Mouse (Mus musculus) liver, embryonic 15.5 days (tissue): Measurements from ENCODE around the gene Nek8. TPM values are rescaled to one million over a fixed set of nuclear protein-coding genes. Genes with fewer than 3 reads are reported as not detected.

Experiments used
- ATAC-seq: fragments of 200-750 bp; cut with Nextera tagmentation; 2 replicates; pipeline ENCODE4 v1.8.0; 2017; ENCODE audit warnings: moderate number of reproducible peaks, mild to moderate bottlenecking, moderate library complexity; ENCODE audit not compliant: insufficient read depth
- H3K27ac ChIP-seq: fragments of 300-500 bp; sonication (generic); replicated peaks from 2 replicates; pipeline ENCODE4 v1.5.1; 2015; ENCODE audit warnings: mild to moderate bottlenecking, inconsistent platforms
- H3K27me3 ChIP-seq: fragments of 300-500 bp; sonication (generic); 2 replicates; pipeline ENCODE4 v1.6.1; 2015; ENCODE audit warnings: mild to moderate bottlenecking, inconsistent platforms
- H3K36me3 ChIP-seq: fragments of 300-500 bp; sonication (generic); replicated peaks from 2 replicates; pipeline ENCODE4 v1.6.1; 2015; ENCODE audit warnings: moderate library complexity, mild to moderate bottlenecking, inconsistent platforms
- H3K4me1 ChIP-seq: fragments of 300-500 bp; sonication (generic); replicated peaks from 2 replicates; pipeline ENCODE4 v1.6.1; 2015; ENCODE audit warnings: inconsistent platforms
- H3K4me2 ChIP-seq: fragments of 300-500 bp; sonication (generic); 2 replicates; pipeline ENCODE4 v1.6.1; 2015; ENCODE audit warnings: moderate library complexity, mild to moderate bottlenecking, inconsistent platforms
- H3K4me3 ChIP-seq: fragments of 300-500 bp; sonication (generic); replicated peaks from 2 replicates; pipeline ENCODE4 v1.5.1; 2015; ENCODE audit warnings: mild to moderate bottlenecking, inconsistent platforms
- H3K9ac ChIP-seq: fragments of 300-500 bp; sonication (generic); 2 replicates; pipeline ENCODE4 v1.6.1; 2015; ENCODE audit warnings: moderate library complexity, mild to moderate bottlenecking, inconsistent platforms
- H3K9me3 ChIP-seq: fragments of 300-500 bp; sonication (generic); replicated peaks from 2 replicates; pipeline ENCODE4 v1.6.1; 2016; ENCODE audit warnings: inconsistent platforms
- WGBS: fragments of 180-500 bp; shearing (Covaris S2); methylation state at CpG from one replicate; pipeline ENCODE4 v1.1.7; 2015; ENCODE audit warnings: mixed read lengths; ENCODE audit not compliant: insufficient replicate concordance; 5-methylcytosine and 5-hydroxymethylcytosine counted together
- polyA plus RNA-seq: library from polyadenylated mRNA; unstranded; fragments of >200 nt; fragmentation: Nextera tagmentation; extraction: Ambion mirVana; gene quantifications from 2 replicates; pipeline ENCODE4 v1.2.1, GENCODE M21; 2015

Nek8 gene
- 8.1 and 11.4 TPM in 2 replicates for polyA plus RNA-seq

DNA sequence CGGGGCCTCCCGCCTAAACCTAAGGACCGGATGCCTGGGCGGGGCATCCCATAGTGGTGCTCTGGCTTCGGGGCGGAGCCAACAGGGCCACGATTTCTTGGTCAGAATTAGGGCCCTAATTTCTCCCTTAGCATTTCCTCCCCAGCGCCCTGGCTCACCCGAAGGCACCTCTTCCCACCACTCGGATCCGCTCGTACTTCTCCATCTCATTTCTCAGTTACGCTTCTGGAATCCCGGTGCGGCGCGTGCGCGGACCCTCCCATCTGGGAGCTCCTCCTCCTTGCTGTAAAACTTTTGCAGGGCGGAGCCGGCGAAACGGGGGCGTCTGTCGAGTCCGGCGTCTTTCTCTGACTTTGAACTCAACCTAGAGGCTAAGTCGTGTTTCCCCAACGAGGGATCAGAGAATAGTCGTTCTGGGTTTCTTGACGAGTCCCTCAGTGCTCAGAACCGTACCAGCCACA is at the start of gene Nek8, which contains the start of gene Tlcd1:
TSS of gene Nek8 (minus strand) at position 274 of the 461 bp plus-strand sequence.
TSS of gene Tlcd1 (plus strand) at position 310 of the 461 bp plus-strand sequence.
- H3K4me3 ChIP-seq: peak within 1 kb of the TSS; percentile 91
- under 1% methylated on average over 32 of the region's 32 CpGs for WGBS
- peaks cover 71% of the 10 kb centered on the region for H3K4me1 ChIP-seq
- H3K4me2 ChIP-seq: peak within 1 kb of the TSS; percentile 96
- H3K9me3 ChIP-seq: no peaks in the 10 kb centered on the region
- peak; percentile 41 for ATAC-seq
- peak within 1 kb of the TSS; percentile 100 for H3K27ac ChIP-seq
- no peaks in the 10 kb centered on the region for H3K27me3 ChIP-seq
- peak within 1 kb of the TSS; percentile 96 for H3K9ac ChIP-seq
- H3K36me3 ChIP-seq: peaks cover 21% of the 10 kb centered on the region

GRCm38 (mm10) chr11:78223586-78223985 is 47.1 kb upstream of the Nek8 start:
- no peak overlapping the region for H3K4me2 ChIP-seq
- H3K9ac ChIP-seq: no peak overlapping the region
- H3K36me3 ChIP-seq: peaks cover 97% of the 10 kb centered on the region
- no peaks in the 10 kb centered on the region for H3K9me3 ChIP-seq
- H3K4me1 ChIP-seq: no peaks in the 10 kb centered on the region
- no peak for ATAC-seq
- no peak overlapping the region for H3K27ac ChIP-seq
- H3K27me3 ChIP-seq: no peaks in the 10 kb centered on the region
- 83% methylated on average over 4 of the region's 4 CpGs for WGBS
- H3K4me3 ChIP-seq: no peak overlapping the region

- ATAC-seq: no peak
- Histone ChIP-seq H3K9me3 (no peaks in the 10 kb centered on the region), H3K4me2 (no peak overlapping the region), H3K9ac (no peak overlapping the region), H3K4me1 (no peaks in the 10 kb centered on the region), H3K27me3 (no peaks in the 10 kb centered on the region), H3K36me3 (peaks cover 98% of the 10 kb centered on the region), H3K4me3 (no peak overlapping the region), H3K27ac (no peak overlapping the region)
- 85% methylated on average over 11 of the region's 11 CpGs for WGBS
Observed at GRCm38 (mm10) chr11:78215709-78216317, 39.3 kb upstream of the Nek8 start.

DNA sequence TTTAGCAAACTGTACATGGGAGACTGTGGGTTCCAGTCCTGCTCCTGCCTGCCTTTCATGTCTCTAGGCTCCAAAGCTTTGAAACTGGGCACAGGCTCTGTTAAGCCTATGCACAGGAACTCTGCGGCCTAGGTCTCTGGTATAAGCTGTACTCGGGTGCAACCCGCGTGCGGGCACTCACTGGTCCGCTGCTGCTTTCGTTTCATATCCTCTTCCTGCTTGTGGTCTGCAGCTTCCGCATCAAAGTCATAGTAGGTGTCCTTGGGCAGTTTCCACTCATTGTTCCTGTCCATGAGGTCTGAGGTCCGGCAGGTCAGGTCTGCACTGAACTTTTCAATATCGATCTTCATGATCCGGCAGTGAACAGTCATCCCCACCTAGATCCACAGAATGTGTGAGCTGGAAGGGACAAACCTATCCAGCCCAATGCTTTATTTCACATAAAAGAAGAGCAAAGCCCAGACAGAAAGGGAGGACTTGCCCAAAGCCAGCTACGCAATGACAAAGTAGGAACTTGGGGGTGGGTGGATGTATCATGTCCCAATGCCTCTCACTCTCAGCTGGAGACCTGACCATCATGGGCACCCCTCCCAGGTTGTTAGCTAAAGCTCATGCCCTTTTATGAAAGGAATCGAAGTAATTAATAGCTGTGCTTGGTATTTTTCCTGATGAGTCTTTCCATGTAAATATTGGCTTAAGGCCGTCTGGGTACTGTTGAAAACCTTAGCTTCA is 36.8 kb upstream of the Nek8 start:
- Histone ChIP-seq H3K27me3 (no peaks in the 10 kb centered on the region), H3K27ac (0 out of 2 replicates have a peak overlapping the region, but pooled peaks have one; percentile 14), H3K4me2 (no peak overlapping the region), H3K4me3 (no peak overlapping the region), H3K36me3 (peaks cover 99% of the 10 kb centered on the region), H3K4me1 (no peaks in the 10 kb centered on the region), H3K9ac (no peak overlapping the region), H3K9me3 (no peaks in the 10 kb centered on the region)
- ATAC-seq: peak; percentile 31; the same call in 1 of the 2 replicates
- 58% methylated on average over 14 of the region's 14 CpGs for WGBS

DNA sequence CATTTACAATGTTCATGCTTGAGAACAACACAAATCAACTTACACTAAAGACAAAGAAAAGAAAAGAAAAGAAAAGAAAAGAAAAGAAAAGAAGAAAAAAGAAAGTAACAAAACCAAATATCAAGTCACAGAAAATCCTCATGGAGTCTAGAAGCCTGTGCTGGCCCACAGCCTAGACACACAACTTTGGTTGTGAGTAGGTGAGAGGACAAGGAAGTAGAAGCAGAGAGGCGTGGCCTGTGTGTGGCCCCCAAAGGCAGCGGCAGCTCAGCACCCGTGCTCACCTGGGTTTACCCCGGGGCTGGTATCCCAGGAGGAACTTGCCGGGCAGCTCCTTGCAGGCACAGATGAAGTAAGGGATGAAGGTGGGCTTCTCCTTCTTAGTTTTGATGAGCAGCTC is 35.0 kb upstream of the Nek8 start:
- 80% methylated on average over 5 of the region's 5 CpGs for WGBS
- no peak overlapping the region for H3K4me3 ChIP-seq
- no peak overlapping the region for H3K4me2 ChIP-seq
- no peaks in the 10 kb centered on the region for H3K4me1 ChIP-seq
- H3K36me3 ChIP-seq: peaks cover 100% of the 10 kb centered on the region
- H3K27me3 ChIP-seq: no peaks in the 10 kb centered on the region
- no peaks in the 10 kb centered on the region for H3K9me3 ChIP-seq
- H3K27ac ChIP-seq: no peak overlapping the region; the same call in 1 of the 2 replicates
- ATAC-seq: no peak
- H3K9ac ChIP-seq: no peak overlapping the region

GRCm38 (mm10) chr11:78210615-78211014 is 34.1 kb upstream of the Nek8 start:
- no peak for ATAC-seq
- Histone ChIP-seq H3K36me3 (peaks cover 100% of the 10 kb centered on the region), H3K9ac (no peak overlapping the region), H3K4me3 (no peak overlapping the region), H3K4me2 (no peak overlapping the region), H3K9me3 (no peaks in the 10 kb centered on the region), H3K4me1 (no peaks in the 10 kb centered on the region), H3K27ac (no peak overlapping the region), H3K27me3 (no peaks in the 10 kb centered on the region)
- 77% methylated on average over 7 of the region's 7 CpGs for WGBS

- H3K27me3 ChIP-seq: no peaks in the 10 kb centered on the region
- H3K27ac ChIP-seq: no peak overlapping the region
- no peaks in the 10 kb centered on the region for H3K4me1 ChIP-seq
- ATAC-seq: no peak
- 84% methylated on average over 6 of the region's 6 CpGs for WGBS
- peaks cover 98% of the 10 kb centered on the region for H3K36me3 ChIP-seq
- no peak overlapping the region for H3K4me3 ChIP-seq
- H3K4me2 ChIP-seq: no peak overlapping the region
- H3K9me3 ChIP-seq: no peaks in the 10 kb centered on the region
- no peak overlapping the region for H3K9ac ChIP-seq
Observed at GRCm38 (mm10) chr11:78209886-78210285, 33.4 kb upstream of the Nek8 start.

DNA sequence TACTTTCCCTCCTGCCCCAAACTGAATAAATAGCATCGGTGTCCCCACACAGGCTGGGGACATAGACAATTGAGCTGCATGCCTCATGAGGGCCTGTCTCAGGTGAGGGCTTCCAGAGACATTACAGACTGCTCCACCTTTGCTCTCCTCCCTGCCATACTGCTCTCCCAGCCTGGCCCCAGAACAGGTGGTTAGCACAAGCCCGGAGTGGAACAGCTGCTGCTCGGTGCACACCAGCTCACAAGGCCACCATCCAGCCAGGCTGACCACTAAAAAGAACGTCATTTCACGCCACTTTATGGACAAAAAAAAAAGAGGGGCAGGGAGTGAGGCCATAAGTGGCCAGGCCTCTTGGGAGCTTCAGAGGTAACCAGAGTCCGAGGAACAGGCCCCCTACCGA is 30.7 kb upstream of the Nek8 start:
- H3K27ac ChIP-seq: no peak overlapping the region
- 85% methylated on average over 7 of the region's 7 CpGs for WGBS
- no peaks in the 10 kb centered on the region for H3K4me1 ChIP-seq
- ATAC-seq: no peak
- no peak overlapping the region for H3K4me2 ChIP-seq
- no peak overlapping the region for H3K9ac ChIP-seq
- no peak overlapping the region for H3K4me3 ChIP-seq
- no peaks in the 10 kb centered on the region for H3K27me3 ChIP-seq
- H3K36me3 ChIP-seq: peaks cover 77% of the 10 kb centered on the region
- no peaks in the 10 kb centered on the region for H3K9me3 ChIP-seq

- Histone ChIP-seq H3K4me2 (no peak overlapping the region), H3K4me3 (no peak overlapping the region), H3K9ac (no peak overlapping the region), H3K27ac (no peak overlapping the region), H3K4me1 (no peaks in the 10 kb centered on the region), H3K27me3 (no peaks in the 10 kb centered on the region), H3K36me3 (peaks cover 61% of the 10 kb centered on the region), H3K9me3 (no peaks in the 10 kb centered on the region)
- ATAC-seq: no peak
- 76% methylated on average over 13 of the region's 13 CpGs for WGBS
Observed at GRCm38 (mm10) chr11:78205361-78206206, 29.1 kb upstream of the Nek8 start.

DNA sequence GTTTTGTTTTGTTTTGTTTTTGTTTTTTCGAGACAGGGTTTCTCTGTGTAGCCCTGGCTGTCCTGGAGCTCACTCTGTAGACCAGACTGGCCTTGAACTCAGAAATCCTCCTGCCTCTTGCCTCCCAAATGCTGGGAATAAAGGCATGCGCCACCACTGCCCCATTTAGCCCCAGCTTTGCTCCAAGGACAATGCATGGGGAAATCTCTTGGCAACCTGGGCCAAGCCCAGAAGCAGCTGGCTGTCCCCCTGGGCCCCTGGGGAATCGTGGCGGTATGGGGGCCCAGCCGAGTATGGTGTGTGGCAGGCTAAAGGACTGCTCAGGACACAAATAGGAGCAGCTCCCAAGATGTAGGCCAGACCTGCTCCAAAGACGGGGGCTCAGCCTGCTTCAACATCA is 27.8 kb upstream of the Nek8 start:
- Histone ChIP-seq H3K9ac (no peak overlapping the region), H3K9me3 (no peaks in the 10 kb centered on the region), H3K4me3 (no peak overlapping the region), H3K27ac (no peak overlapping the region), H3K4me1 (no peaks in the 10 kb centered on the region), H3K4me2 (no peak overlapping the region), H3K27me3 (no peaks in the 10 kb centered on the region), H3K36me3 (peaks cover 48% of the 10 kb centered on the region)
- 81% methylated on average over 6 of the region's 6 CpGs for WGBS
- ATAC-seq: no peak

- Histone ChIP-seq H3K27ac (no peak overlapping the region), H3K9ac (no peak overlapping the region), H3K36me3 (peaks cover 29% of the 10 kb centered on the region), H3K4me1 (no peaks in the 10 kb centered on the region), H3K4me3 (no peak overlapping the region), H3K4me2 (no peak overlapping the region), H3K27me3 (no peaks in the 10 kb centered on the region), H3K9me3 (no peaks in the 10 kb centered on the region)
- no peak for ATAC-seq
- 77% methylated on average over 3 of the region's 3 CpGs for WGBS
Observed at GRCm38 (mm10) chr11:78202372-78202771, 25.9 kb upstream of the Nek8 start.
